Mouse (Mus musculus) forebrain, embryonic 14.5 days (tissue): ENCODE results near the gene Espnl. TPM values are rescaled to one million over a fixed set of nuclear protein-coding genes. Genes with fewer than 3 reads are reported as not detected.

Experiments
- ATAC-seq: fragments of 200-750 bp; cut with Nextera tagmentation; 2 replicates; pipeline ENCODE4 v1.8.0; 2017; ENCODE audit warnings: mild to moderate bottlenecking, moderate library complexity
- DNase-seq: peaks from one replicate; pipeline ENCODE4 v3.0.0-alpha.2; 2015; ENCODE audit warnings: low spot score
- H3K27ac ChIP-seq: fragments of 300-500 bp; sonication (generic); 2 replicates; pipeline ENCODE4 v1.5.1; 2014; ENCODE audit warnings: low read depth, mild to moderate bottlenecking, control low read depth, low read length, moderate library complexity
- H3K27me3 ChIP-seq: fragments of 300-500 bp; sonication (generic); replicated peaks from 2 replicates; pipeline ENCODE4 v1.6.1; 2014; ENCODE audit warnings: low read length, control low read depth, mixed read lengths; ENCODE audit not compliant: control insufficient read depth, insufficient read depth
- H3K36me3 ChIP-seq: fragments of 300-500 bp; sonication (generic); 2 replicates; pipeline ENCODE4 v1.6.1; 2014; ENCODE audit warnings: low read length, control low read depth; ENCODE audit not compliant: control insufficient read depth, insufficient read depth
- H3K4me1 ChIP-seq: fragments of 300-500 bp; sonication (generic); 2 replicates; pipeline ENCODE4 v1.6.1; 2014; ENCODE audit warnings: antibody characterized with exemption, low read length, control low read depth; ENCODE audit not compliant: control insufficient read depth, insufficient read depth
- H3K4me2 ChIP-seq: fragments of 300-500 bp; sonication (generic); 2 replicates; pipeline ENCODE4 v1.6.1; 2014; ENCODE audit warnings: mild to moderate bottlenecking, control low read depth, low read length
- H3K4me3 ChIP-seq: fragments of 300-500 bp; sonication (generic); 2 replicates; pipeline ENCODE4 v1.5.1; 2014; ENCODE audit warnings: low read depth, low read length, control low read depth
- H3K9ac ChIP-seq: fragments of 300-500 bp; sonication (generic); 2 replicates; pipeline ENCODE4 v1.6.1; 2014; ENCODE audit warnings: mild to moderate bottlenecking, low read length, control low read depth, moderate library complexity
- H3K9me3 ChIP-seq: fragments of 300-500 bp; sonication (generic); replicated peaks from 2 replicates; pipeline ENCODE4 v1.6.1; 2016; ENCODE audit warnings: low read length, control low read depth, mixed read lengths; ENCODE audit not compliant: control insufficient read depth
- WGBS: fragments of 180-500 bp; shearing (Covaris S2); extraction: QIAGEN DNeasy Blood & Tissue Kit; methylation state at CpG from one replicate; pipeline ENCODE4 v1.1.7; 2014; 5-methylcytosine and 5-hydroxymethylcytosine counted together
- polyA plus RNA-seq: library from polyadenylated mRNA; unstranded; fragments of >200 nt; fragmentation: Nextera tagmentation; extraction: Ambion mirVana; gene quantifications from 2 replicates; pipeline ENCODE4 v1.2.1, GENCODE M21; 2014

The Espnl gene
- polyA plus RNA-seq, 1 experiment from 2014 or later, result 0.08 TPM

DNA sequence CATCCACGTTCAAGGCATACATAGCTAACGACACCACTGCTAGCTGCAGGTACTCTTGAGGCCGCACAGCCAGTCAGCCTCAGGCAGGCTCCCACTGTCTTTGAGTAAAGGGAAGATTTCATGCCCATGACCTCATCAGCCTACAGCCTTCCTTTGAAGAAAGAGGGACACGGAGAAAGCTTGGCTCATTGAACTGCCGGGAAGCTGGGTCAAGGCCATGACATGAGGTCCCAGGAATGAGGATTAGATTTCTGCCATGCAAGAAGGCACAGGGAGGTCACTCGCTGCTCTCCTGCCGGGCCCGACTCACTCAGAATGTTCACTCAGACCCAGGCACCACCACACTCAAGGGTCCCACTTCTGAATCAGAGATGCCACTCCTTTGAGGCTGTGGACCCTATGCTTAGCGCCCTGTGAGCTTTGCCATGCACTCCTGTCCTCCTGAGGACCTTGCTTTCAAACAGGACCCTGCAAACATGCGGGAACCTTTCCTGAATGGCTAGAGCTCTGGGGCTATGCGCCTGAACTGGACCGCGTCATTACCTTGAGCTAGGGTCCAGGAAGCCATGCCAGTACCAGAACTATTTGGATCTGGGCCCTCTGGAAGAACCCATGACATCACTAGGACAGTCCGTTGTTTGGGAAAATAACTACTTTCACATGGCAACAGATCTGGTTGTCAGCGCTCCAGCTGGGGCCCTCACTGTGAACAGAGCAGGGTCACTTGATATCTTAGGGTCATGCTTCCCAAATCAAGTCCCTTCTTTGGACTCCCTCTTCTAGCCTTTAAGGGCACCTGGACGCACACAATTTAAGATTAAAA is 43.2 kb downstream of the Espnl start:
- H3K4me1 ChIP-seq, result no peaks in the 10 kb centered on the region
- no peak for ATAC-seq
- no peak for DNase-seq
- 0 out of 2 replicates have a peak, but pooled peaks cover 4% of the 10 kb centered on the region for H3K9me3 ChIP-seq
- no peak overlapping the region for H3K4me2 ChIP-seq
- no peak overlapping the region for H3K27ac ChIP-seq
- no peak overlapping the region for H3K4me3 ChIP-seq
- peaks cover 2% of the 10 kb centered on the region for H3K36me3 ChIP-seq
- no peak overlapping the region for H3K9ac ChIP-seq
- peaks cover 3% of the 10 kb centered on the region; the same call in 1 of the 2 replicates for H3K27me3 ChIP-seq
- WGBS, result 93% methylated on average over 16 of the region's 16 CpGs

DNA sequence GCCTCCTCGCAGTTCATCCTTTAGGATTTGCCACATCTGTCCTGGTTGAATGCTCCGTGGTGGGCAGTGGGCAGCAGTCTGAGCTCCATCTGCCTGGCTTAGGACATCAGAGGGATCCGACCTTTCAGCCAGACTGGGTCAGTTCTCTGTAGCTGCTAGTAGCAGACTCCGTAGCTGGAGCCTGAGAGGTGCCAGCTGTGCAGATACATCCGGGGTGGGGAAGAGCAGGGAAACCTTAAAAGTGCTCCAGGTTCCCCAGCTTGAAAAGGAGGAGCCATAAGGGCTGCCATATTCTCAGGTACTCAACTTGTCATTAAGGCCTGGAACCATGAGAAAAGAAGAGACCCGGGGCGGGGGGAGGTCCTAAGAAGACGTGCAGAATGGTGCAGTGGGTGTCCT is 43.9 kb downstream of the Espnl start:
- WGBS, result 33% methylated on average over 8 of the region's 8 CpGs
- Histone ChIP-seq H3K4me3 (peak overlapping the region; percentile 35; the same call in 1 of the 2 replicates), H3K9ac (no peak overlapping the region)

DNA sequence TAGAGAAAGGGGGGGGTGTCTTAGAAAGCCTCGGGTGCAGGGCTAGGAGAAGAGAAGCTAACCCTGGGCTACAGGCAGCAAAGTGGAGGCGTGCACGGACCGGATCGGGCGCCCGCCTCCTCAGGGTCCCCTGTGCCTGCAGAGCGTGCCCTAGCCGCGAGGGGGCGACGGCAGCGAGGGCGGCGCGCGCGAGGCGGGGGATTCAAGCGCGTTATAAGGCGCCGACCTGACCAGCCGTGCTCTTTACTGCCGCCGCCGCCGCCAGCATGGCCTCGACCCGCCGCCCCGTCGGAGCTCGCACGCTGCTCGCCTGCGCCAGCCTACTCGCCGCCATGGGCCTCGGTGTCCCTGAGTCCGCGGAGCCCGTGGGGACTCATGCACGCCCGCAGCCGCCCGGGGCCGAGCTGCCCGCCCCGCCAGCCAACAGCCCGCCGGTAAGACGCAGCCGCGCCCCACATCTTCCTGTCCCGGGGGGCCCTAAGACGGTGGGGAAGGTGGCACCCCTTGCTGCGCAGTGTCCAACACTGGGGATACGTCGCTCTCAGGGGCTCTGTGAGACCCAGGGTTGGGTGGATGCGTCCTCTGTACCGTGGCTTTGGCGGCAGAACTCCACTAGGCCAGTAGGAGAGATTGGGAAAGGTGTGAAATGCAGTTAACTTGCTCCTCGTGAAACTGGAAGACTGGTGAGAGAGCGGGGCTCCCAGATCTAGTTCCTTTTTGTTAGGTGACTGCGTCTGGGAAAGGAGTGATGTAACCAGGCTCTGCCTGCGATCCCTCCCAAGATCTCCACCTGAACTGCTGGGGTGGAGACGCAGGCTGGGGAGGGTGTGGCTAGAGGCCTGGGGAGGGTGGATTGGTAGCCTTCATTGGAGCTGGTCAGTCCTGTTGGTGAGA is 44.6 kb downstream of the Espnl start, which contains the start of gene Erfe:
Erfe (plus strand) TSS at position 216 of the 894 bp plus-strand sequence.
- peaks cover 3% of the 10 kb centered on the region; the same call in 1 of the 2 replicates for H3K27me3 ChIP-seq
- H3K4me1 ChIP-seq, result no peaks in the 10 kb centered on the region
- peaks cover 17% of the 10 kb centered on the region for H3K36me3 ChIP-seq
- H3K4me3 ChIP-seq, result peak within 1 kb of the TSS; percentile 35
- no peak within 1 kb of the TSS for H3K27ac ChIP-seq
- ATAC-seq (peak; percentile 63), DNase-seq (peak; percentile 51)
- peak within 1 kb of the TSS; percentile 67 for H3K4me2 ChIP-seq
- 2% methylated on average over 56 of the region's 68 CpGs for WGBS
- H3K9ac ChIP-seq, result peak within 1 kb of the TSS; percentile 33
- H3K9me3 ChIP-seq, result 0 out of 2 replicates have a peak, but pooled peaks cover 4% of the 10 kb centered on the region

More for the DNA sequence above, 43.9 kb downstream of the Espnl start:
- H3K36me3 ChIP-seq, result peaks cover 10% of the 10 kb centered on the region
- H3K4me1 ChIP-seq, result no peaks in the 10 kb centered on the region
- 0 out of 2 replicates have a peak, but pooled peaks cover 4% of the 10 kb centered on the region for H3K9me3 ChIP-seq
- H3K27me3 ChIP-seq, result peaks cover 3% of the 10 kb centered on the region; the same call in 1 of the 2 replicates
- no peak overlapping the region for H3K27ac ChIP-seq
- ATAC-seq (no peak), DNase-seq (no peak)
- H3K4me2 ChIP-seq, result peak overlapping the region; percentile 67

DNA sequence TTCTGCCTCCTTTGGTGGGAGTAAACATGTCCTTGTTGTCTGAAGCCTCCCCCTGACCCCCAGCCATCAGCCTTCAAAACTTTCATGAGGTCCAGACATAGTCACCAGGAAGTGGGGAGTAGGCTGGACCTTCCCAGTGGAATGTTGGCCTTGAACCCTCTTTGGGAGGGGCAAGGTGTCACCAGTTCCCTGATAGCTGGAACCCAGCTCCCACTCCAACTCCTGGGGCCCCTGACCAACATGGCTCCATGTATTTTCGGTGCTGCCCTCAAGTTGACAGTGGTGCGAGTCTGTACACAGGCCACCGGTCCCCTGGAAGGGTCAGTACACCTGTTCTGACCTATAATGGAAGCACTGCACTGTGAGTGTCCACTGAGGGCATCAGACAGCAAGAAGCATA is 45.4 kb downstream of the Espnl start:
- WGBS, result 87% methylated on average over 3 of the region's 3 CpGs

DNA sequence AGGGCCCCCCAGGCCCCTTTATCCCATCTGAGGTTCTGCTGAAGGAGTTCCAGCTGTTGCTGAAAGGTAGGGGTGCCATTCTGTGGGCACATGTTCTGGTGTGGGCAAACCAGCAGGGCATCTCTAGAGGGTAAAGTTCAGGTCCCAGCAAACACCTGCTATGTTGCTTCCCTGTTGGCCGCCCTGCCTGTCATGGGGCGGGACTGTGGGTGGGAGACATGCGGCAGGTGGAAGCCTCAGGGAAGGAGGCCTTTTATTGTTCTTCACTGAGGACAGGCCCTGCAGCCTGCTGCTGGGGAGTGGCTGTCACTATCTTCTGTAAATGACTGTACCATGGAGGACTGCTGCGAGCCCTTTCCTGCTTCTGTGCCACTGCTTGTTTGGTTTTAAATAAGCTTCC is 47.5 kb downstream of the Espnl start:
- Histone ChIP-seq H3K9me3 (0 out of 2 replicates have a peak, but pooled peaks cover 1% of the 10 kb centered on the region), H3K4me3 (no peak overlapping the region), H3K4me2 (no peak overlapping the region), H3K36me3 (peaks cover 46% of the 10 kb centered on the region), H3K27ac (no peak overlapping the region), H3K9ac (no peak overlapping the region), H3K27me3 (peaks cover 3% of the 10 kb centered on the region; the same call in 1 of the 2 replicates), H3K4me1 (no peaks in the 10 kb centered on the region)
- ATAC-seq, result no peak
- DNase-seq, result no peak
- WGBS, result 73% methylated on average over 4 of the region's 4 CpGs

More for the DNA sequence above, 45.4 kb downstream of the Espnl start:
- Histone ChIP-seq H3K4me2 (no peak overlapping the region), H3K27ac (no peak overlapping the region), H3K9me3 (0 out of 2 replicates have a peak, but pooled peaks cover 4% of the 10 kb centered on the region), H3K27me3 (peaks cover 3% of the 10 kb centered on the region; the same call in 1 of the 2 replicates), H3K9ac (no peak overlapping the region), H3K4me1 (no peaks in the 10 kb centered on the region), H3K4me3 (no peak overlapping the region), H3K36me3 (peaks cover 25% of the 10 kb centered on the region)
- DNase-seq (no peak), ATAC-seq (no peak)

DNA sequence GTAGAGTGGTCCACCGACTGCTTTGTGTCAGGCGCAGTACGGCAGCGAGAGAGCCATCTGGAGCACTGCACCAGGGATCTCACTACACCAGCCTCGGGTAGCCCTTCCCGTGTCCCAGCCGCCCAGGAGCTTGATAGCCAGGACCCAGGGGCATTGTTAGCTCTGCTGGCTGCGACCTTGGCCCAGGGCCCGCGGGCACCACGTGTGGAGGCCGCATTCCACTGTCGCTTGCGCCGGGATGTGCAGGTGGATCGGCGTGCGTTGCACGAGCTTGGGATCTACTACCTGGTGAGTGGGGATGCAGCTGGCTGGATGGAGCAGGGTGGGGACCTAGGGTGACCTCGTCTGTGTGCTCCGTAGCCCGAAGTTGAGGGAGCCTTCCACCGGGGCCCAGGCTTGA is 48.2 kb downstream of the Espnl start:
- Histone ChIP-seq H3K27me3 (peaks cover 3% of the 10 kb centered on the region; the same call in 1 of the 2 replicates), H3K4me3 (no peak overlapping the region), H3K4me1 (no peaks in the 10 kb centered on the region), H3K36me3 (peaks cover 52% of the 10 kb centered on the region), H3K4me2 (no peak overlapping the region), H3K27ac (no peak overlapping the region), H3K9ac (no peak overlapping the region), H3K9me3 (no peaks in the 10 kb centered on the region)
- DNase-seq, result no peak
- 89% methylated on average over 23 of the region's 23 CpGs for WGBS
- no peak for ATAC-seq

DNA sequence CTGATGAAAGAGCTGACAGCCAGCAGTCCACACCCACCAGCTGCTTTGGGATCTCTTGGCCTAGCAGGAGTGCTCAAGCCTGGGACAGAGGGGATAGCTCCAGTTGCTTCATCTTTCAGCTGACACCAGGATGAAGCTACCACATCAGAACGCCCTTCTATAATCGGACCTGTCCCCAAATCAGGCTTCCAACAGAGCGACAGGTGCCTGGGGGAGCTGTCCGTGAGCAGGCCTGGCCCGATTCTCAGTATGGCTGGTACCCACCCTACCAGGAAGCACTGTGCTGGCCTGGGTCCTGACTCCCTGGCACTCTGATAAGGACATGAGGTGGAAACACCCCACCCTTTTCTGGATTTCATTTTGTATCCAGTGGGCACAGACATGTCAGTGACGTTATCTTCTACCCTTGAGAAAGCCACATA is 51.5 kb downstream of the Espnl start:
- DNase-seq (no peak), ATAC-seq (no peak)
- Histone ChIP-seq H3K4me1 (no peaks in the 10 kb centered on the region), H3K9ac (no peak overlapping the region), H3K9me3 (no peaks in the 10 kb centered on the region), H3K4me2 (no peak overlapping the region), H3K27ac (no peak overlapping the region), H3K36me3 (peaks cover 86% of the 10 kb centered on the region), H3K4me3 (no peak overlapping the region), H3K27me3 (no peaks in the 10 kb centered on the region)
- WGBS, result 96% methylated on average over 6 of the region's 6 CpGs

DNA sequence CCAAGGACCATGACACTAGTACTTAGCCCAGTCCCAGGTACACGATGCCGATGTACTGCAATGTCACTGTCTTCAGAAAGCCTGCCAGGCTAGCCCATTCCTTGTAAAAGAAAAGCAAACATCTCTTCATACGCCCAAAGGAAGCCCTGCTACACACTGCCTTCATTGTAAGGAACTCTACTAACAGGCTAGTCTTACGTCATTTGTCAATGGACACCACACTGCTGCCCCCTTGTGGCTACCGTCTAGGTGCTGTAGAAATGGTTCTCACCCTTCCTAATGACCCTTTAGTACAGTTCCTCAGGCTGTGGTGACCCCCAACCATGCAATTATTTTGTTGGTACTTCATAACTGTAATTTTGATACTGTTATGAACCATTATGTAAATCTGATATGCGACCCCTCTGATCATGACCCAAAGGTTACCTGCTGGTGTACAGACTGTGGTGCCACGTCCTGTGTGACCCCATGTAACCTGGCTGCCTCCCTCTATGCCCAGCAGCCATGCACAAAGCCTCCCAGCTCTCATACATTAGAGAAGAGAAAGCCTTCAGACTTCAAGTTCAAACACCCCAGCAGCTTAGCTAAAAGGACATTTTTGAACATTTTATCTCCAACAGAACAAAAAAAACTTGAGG is 58.7 kb downstream of the Espnl start:
- H3K9me3 ChIP-seq, result no peaks in the 10 kb centered on the region
- WGBS, result 60% methylated on average over 7 of the region's 7 CpGs
- H3K36me3 ChIP-seq, result peaks cover 94% of the 10 kb centered on the region
- no peak overlapping the region for H3K27ac ChIP-seq
- no peak overlapping the region for H3K4me2 ChIP-seq
- peak; percentile 62; the same call in 1 of the 2 replicates for ATAC-seq
- H3K4me3 ChIP-seq, result no peak overlapping the region
- no peaks in the 10 kb centered on the region for H3K27me3 ChIP-seq
- peak; percentile 87 for DNase-seq
- H3K4me1 ChIP-seq, result no peaks in the 10 kb centered on the region
- H3K9ac ChIP-seq, result no peak overlapping the region
